Mouse (Mus musculus): ENCODE data around the gene Ppm1h.
A peak's percentile ranks its signal among the peaks of the same experiment; 100 is the strongest.
"Not testable (repeated sequence)": the region's sequence is repeated elsewhere in the genome, so short reads cannot be mapped to it uniquely, and the experiment has no call there.

The Ppm1h gene

DNA sequence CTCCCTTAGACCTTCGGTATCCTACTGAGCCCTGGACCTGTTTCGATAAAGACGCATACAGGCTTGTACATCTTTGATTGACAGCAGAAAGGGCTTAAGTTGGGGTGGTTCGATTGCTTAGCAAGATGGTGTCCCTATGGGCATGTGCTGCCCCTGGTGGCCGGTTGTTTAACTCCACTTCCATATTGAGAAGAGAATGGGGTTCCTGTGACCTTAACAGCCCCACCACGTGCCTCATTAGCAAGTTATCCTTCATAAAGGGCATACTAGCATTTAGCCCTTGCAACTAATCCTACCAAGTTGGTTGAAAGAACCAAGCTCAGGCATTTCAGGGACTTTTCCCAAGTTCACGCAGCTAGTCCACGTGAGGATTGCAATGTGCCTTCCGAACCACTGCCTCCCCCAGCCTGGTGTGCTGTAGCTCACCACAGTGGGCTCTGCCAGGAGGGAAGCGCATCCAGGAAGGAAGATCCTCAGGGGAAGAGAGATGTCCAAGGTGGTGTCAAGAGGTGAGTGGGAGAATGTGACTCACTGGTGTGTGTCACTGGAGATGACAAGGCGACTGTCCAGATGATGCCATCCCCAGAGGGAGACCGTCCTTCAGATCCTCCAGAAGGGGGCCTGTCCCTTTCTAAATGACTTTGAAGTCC lies 216.7 kb downstream of the Ppm1h start:
- DNase-seq (ENCODE audit: low spot score) = no peak

DNA sequence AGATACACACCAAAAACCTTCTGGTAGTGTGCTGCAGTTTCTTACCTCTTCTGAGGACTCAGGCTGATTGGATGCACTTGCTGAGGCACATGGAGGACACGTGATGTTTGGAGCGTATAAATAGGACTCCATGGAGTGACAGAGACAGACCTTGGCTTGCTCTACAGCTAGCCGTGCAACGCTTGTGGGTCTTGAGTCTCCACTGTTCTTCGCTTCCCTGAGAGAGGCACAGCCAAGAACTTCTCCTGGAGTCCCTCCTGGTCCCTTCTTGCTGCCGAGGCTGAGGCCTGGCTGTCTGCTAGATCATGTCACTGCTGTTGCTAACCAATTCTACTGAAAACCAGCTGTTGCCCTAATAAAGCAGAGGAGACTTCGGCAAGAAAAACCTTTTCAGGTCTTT lies 221.4 kb downstream of the Ppm1h start:
- DNase-seq (ENCODE audit: low spot score) = no peak

DNA sequence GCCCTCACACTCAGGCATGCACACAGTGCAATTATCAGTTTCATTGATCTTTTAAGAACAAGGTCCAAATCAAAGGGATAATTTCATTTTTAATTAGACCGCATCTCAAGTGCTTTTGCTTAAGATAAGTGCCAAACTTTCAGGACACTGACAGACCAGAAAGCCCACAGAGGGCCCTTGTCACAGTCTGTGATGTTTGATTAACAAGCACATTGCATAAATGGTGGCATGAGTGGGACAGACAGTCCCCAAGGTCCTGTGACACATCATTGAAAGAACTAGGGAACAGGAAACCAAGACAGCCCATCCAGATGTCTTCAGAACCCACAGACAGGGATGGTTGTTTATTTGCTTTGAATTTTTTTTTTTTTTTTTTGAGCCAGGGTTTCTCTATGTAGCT lies 221.9 kb downstream of the Ppm1h start:
- no peak for DNase-seq (ENCODE audit: low spot score)

DNA sequence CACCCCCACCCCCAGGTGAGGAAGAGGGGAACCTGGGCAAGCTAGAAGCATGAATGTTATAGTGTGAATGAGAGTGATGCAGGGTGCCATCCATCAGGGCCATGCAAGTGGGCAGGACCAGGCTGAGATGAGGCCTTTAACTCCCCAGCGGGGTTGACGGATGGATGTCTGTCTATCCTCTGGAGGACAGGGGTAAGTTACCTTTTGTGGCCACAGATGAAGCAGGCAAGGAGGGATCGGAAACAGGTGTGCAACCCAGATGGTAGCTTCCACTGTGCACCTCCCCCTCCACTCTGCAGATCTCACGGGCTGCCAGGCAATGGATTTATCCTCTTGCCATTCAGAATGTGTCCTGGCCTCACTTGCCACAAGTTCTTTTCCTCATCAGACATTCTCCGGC lies 222.8 kb downstream of the Ppm1h start:
- DNase-seq (ENCODE audit: low spot score) = no peak

DNA sequence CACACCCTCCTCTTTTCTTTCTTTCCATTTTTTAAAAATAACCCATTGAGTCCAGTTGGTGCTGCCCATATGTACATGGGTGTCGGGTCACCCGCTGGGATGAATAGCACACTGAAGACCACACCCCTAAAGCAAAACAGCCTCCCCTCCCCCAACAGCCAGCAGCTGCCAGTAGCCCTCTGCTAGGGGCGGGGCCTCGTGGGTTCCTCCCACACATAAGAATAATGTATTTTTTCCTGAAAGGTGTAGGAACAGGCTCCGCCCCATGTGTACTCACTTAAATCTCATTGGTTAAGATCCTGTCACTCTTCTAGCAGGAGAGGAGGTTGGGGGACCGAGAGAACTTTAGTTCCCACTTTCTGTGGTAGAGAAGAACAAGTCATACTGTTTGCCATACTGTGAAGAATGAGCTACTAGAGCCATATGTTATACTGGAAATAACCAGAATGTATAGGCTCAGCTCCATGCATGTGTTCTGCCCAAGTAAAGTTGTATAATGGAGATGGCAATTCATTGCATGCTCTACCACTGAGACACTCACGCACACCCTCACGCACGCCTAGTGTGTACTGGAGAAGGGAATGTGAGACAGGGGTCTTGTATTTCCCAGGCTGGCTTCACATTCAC lies 231.0 kb downstream of the Ppm1h start:
- DNase-seq (ENCODE audit: low spot score) = no peak

DNA sequence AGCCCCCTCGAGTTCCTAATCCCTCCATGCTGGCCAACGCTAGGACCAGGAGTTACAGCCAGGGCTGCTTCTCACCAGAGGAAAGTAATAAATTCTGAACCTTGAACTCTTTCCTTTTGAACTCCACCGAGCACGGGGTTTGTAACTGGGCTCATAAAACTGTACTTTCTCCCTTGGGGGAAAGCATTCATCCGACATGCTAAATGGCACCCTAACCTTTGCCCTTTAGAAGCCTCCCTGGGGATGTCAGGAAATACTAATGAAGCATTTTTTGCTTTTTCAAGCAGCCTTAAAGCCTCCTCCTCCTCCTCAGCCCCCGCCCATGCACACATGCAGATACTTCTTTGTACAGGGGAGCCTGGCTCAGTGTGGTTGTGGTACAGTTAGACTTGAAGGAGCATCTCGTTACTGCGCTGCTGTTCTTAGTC lies 232.2 kb downstream of the Ppm1h start:
- DNase-seq (ENCODE audit: low spot score) = no peak

DNA sequence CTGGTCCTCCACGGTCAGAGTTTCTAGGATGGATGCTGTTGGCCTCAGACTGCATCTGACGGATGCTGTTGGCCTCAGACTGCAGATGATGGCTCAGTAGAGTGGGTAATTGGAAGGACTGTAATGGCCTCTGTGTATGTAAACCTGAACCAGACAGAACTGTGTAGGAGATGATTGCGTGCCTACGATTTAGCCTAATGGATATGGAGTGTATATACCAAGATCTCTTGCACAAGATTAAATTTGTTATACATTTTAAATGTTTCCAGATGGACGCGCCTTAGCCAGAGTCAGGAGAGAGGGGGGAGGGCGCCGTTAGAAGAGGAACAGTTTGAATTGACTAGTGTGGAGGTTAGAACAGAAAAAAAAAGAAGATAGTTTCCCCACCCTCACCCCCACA lies 233.1 kb downstream of the Ppm1h start:
- DNase-seq (ENCODE audit: low spot score) = no peak

DNA sequence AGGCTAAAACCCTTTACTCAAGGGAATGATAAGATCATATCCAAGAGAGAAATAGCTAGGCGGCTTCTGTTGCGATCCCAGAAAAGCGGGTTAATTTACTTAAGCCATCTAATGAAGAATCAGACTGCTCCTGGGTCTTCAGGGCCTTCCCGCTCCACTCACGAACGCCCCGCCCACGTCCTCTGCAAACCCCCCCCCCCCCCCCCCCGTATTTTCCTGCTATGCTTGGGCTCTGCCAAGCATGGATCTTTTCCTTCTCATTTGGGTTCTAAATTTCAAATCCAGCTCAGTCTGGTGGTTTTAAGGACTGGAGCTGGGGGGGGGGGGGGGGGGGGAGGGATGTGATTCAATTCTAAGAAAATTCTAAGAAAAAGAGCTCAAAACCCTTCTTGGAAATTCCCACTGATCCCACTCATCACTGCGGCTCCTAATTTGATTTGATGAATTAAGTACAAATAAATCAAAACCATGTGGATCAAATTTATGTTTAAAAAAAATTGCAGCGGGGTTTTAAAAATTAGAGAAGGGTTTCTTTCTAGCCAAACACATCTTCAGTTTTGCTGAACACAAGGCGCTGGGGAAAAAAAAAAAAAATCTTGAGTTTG lies 233.6 kb downstream of the Ppm1h start:
- no peak for DNase-seq (ENCODE audit: low spot score)

DNA sequence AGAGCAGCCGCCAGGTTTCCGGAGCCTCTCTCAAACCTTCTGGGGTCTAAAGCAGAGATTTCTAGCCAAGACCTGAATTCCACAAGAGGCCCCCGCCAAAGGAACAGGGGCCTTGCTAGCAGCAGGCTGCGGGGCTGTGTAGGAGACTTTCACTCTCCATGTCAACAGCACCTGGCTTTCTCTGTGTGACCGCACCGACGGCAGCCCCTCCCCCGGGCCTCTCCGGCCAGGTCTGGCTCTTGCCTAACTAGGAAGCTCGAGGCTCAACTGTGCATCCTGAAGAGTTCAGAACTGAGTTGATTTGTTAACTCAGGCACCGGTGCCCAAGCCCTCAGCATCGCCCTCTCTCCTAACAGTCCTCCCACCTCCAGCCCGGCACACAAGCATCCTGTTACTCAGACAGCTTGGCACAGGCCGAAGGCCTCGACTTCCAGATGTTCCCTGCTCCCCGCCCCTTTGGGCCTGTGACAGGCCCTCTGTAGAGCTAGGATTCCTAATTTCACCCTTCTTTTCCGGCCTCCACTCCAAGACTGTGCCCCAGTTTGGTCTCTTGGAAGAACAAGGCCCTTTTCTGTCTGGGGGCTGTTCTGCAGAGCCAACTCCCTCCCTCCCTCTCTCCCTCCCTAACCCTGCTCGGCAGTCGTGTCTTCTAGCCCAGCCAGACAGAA lies 234.3 kb downstream of the Ppm1h start:
- DNase-seq (ENCODE audit: low spot score) = peak; percentile 64

DNA sequence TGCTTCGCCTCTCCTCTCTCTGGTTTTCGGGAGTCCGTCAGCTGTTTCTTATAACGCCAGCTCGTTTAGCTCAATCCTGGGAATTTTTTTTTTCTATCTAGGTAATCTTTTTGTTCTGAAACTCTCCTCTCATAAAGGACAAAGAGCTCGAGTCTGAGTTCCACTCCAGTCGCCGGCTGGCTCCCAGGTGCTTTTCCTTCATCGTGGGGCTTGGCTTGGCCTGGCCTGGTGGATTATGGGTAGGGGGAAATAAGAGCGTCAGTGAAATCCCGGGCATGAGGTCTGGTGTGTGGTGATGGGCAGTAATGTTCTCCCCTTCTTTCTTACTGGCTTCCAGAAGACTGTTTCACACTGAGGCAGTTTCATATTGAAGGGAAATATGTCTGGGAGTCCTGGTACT lies 234.8 kb downstream of the Ppm1h start:
- no peak for DNase-seq (ENCODE audit: low spot score)

DNA sequence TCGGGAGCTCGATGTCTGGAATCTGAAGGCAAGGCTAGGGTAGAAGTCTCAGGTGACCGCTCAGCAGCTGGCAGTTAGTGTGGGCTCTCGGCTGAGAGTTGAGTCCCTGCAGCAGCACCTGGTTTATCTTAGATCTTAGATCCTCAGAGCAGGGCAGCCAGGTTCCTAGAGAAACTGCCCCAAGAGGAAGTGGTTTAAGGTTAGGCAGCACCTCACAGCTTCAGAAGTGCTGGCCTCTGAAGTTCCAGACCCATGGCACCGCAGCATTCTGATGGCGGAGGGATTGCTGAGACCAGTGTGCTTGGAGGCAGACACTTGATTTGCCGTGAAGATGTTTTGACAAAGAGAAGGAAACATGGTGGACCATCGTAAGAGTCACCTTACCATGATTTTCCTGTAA lies 237.3 kb downstream of the Ppm1h start:
- no peak for DNase-seq (ENCODE audit: low spot score)

DNA sequence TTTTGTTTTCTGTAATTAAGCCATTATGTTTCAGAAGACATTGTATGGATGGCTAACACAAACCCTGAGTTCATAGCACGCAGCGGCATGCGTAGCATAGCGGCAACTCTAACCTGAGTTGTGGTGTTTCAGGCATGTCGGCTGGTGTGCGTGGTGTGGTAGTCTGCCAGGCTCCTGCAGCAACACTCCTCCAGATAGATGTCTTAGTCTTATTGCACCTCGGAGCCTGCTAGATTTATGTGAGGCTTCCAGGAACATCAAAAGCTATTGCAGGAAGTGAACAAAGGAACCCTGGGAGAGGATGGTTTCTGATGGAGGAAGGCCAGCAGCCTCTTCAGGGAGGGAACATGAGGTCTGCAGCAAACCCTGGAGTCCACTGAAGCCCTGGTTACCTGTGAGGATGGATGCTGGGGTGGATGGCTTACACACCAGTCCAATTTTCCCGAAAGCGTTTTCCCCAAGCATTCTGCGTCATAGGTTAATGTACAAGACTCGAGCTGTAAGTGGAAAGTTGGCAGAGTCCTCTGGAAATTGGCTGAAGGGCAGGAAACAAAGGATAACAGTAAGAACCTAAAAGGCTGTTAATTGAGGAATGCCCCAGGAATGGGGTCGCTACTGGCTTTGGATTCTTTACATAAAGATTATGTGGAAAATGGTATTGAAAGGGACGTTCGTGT lies 239.2 kb downstream of the Ppm1h start:
- DNase-seq (ENCODE audit: low spot score) = no peak

DNA sequence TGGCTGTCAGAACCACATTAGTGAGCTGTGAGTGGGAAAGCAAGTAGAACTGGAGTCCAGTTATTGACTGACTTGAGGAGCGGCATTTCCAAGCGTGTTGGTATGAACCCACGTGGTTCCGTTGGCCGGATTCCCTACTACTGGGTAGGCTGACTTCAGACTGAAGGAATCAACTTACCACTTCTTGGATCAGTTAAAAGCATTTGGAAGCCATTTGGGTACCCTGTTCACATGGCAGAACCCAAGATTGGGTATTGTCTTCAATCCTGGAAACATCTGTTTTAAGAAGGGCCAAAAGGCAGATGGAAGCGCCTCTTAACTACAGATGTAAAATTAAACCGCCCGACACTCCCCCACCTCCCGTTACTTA lies 239.7 kb downstream of the Ppm1h start:
- no peak for DNase-seq (ENCODE audit: low spot score)

DNA sequence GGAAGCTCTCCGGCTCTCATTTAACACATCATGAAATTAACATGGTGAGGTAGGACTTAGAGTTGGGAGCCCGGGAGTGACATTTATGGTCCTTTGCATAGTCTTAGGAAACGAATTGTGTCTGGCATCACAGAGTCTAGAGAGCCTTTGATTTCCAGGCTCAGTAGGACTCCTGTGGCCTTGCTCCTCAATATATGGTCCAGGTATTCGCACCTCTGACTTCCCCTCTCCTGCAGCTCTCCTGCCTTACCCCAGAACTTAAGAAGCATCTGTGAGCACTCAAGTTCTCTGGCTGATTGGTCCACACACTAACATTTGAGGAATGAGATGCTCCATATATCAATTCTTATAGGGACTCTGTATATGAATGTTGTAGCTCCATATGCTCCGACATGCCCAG lies 240.2 kb downstream of the Ppm1h start:
- DNase-seq (ENCODE audit: low spot score) = no peak

DNA sequence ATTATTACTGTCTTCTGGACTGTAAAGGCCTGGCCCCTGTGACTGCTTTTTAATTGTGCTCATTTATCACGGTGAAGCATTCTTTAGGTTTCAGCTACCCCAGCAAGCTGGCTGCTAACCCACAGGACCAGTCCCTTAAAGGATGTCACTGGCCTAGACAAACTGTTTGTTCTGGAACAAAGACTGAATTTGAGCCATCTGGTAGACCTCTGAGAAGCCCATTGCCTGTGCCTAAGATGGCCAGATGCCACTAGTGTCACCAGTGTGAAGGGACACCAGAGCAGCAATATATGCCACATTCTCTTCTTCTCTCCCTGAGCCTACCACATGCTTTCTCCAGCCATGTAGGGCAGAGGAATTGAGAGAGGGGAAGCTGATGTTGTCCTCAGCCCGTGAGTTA lies 240.9 kb downstream of the Ppm1h start:
- DNase-seq (ENCODE audit: low spot score) = no peak

DNA sequence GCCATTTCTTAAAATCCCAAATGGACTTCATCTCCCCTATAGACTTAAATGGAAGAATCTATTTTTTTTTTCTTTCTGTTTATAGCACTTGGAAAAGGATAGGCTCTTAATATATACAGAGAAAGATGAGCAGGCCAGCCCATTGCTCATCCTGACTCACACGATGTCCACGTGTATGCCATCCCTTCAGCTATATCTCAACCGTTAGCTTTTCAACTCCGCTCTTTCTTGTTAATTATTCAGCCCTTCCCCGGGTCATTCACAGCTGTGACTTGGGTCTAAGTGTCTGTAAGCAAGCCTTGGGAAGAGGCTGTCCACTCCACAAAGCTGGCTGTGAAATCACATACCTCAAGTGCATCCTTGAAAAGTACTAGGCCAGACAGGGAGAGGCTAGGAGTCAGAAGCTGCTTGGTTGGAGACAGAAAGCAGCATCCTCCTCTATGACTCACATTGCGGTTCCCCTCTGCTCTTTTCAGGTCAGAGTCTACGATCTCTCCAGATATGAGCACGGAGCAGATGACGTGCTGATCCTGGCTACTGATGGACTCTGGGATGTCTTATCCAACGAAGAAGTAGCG lies 241.7 kb downstream of the Ppm1h start:
- no peak for DNase-seq (ENCODE audit: low spot score)

DNA sequence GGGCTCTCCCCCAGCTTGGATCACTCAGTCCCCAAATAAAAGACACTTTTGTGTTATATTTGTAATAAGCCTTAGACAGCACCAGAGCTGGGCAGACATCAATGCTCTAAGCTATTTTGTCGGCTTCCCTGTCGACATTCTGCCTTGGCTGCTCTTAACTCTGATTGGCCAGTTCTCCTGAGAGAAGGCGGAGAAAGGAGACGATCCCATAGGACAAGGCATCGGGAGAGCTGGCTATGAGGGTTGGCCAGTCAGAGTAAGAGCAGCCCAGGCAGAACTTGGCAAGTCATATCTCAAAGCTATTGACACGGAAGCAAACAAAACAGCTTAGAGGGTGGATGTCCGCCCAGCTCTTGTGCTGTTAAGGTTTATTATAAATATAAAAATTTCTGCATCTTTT lies 243.7 kb downstream of the Ppm1h start:
- no peak for DNase-seq (ENCODE audit: low spot score)

DNA sequence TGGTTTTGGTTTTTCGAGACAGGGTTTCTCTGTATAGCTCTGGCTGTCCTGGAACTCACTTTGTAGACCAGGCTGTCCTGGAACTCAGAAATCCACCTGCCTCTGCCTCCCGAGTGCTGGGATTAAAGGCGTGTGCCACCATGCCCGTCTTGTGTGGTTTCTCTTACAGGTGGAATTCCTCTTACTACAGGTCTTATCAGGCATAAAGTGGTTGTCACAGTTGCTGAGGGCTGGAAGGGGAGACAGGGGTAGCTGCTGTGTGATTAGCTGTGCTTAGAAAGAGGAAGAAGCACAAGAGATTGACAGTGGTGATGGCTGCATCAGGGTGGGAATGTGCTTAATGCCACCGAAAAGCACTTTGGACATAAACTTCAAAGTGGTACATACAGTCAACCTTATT lies 246.0 kb downstream of the Ppm1h start:
- not testable (repeated sequence) for DNase-seq (ENCODE audit: low spot score)

DNA sequence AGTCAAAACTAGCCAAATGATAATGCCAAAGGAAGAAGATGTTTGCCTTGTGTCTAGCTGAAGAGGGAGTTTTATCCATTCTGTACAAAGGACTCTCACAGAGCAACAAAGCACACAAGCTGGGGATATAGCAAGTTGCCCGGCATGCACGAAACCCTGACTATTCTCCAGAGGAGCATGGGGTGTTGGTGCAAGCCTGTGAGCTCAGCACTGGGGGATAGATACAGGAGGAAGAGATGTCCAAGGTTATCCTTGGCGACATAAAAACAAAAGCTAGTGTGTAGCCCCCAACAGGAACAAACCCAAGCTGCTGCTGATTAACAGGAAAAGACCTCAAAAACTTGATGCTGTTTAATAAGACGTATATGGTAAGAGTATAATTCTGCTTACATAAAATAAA lies 247.7 kb downstream of the Ppm1h start:
- DNase-seq (ENCODE audit: low spot score) = no peak

DNA sequence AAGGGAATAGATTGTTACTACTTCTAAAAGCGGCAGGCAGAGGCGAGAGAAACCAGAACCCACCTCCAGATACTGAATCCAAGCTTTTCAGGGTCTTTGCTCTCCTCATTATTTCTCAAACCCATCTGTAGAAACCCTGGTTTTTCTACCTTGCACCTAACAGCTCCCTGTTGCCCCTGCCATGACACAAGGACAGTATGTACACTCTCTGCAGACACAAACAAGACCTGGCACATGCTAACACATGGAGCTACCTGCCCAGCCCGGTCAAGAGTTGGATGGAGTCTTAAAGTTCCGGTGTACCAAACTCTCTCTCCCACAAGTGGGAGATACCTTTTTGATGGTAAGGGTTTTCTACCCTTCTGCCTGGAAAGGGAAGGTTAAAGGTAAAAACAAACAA lies 252.0 kb downstream of the Ppm1h start:
- no peak for DNase-seq (ENCODE audit: low spot score)

DNA sequence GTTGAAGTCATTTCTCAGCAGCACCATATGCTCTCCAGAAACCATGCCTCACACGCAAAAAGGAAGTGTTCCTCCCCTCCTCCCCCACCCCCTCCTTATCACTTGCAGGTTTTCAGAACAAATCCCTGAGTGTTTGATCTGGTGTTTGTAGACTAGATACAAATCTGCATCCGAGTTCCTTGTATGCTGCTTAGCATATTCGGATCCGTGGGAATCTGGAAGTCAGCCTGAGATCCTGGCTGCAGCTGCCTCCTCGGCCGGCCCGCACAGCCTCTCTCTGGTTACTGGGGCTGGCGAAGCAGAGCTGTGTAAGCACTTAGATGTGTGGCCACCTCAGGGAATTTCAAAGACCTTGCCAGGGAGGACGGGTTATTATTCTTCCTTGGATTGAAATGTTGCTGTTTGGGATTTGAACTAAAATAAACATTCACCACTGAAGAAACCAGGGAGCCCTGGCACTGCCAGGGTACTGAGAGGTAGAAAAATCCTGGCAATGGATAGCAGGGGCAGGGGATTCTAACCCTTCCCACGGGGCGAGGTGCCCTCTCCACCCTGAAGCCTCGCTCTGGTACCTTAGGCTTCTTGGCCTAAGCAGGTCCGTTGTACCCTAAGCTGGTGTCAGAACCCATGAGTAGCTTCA lies 252.8 kb downstream of the Ppm1h start:
- DNase-seq (ENCODE audit: low spot score) = no peak
